Mouse (Mus musculus) MEL (cell line): ENCODE results near the gene Tssk6. TPM values are rescaled to one million over a fixed set of nuclear protein-coding genes. Genes with fewer than 3 reads are reported as not detected.

ENCODE experiments used
- DNase-seq: peaks from one replicate; pipeline ENCODE4 v3.0.0; 2011; ENCODE audit warnings: low read depth, low spot score
- H3K27ac ChIP-seq: 2 replicates; pipeline ENCODE4 v1.5.1; 2012; ENCODE audit warnings: low read depth, mild to moderate bottlenecking, control low read depth, low read length, moderate library complexity; ENCODE audit not compliant: control insufficient read depth
- H3K27me3 ChIP-seq, 2 experiments: fragments of 150-350 bp in 1 of 2; sonication (generic) in 1 of 2; 2 replicates each; pipeline ENCODE4 v1.6.1; 2012; ENCODE audit warnings: low read length in 2 of 2, mild to moderate bottlenecking in 2 of 2, improper control_type of control experiment in 1 of 2, moderate library complexity in 1 of 2; ENCODE audit not compliant: insufficient read depth in 2 of 2, control insufficient read depth in 1 of 2
- H3K36me3 ChIP-seq, 2 experiments: 2 replicates each; pipeline ENCODE4 v1.6.1; 2012 to 2014; ENCODE audit warnings: low read length in 2 of 2, improper control_type of control experiment in 1 of 2, inconsistent platforms in 1 of 2, mild to moderate bottlenecking in 1 of 2; ENCODE audit not compliant: insufficient read depth in 2 of 2, control insufficient read depth in 1 of 2
- H3K4me1 ChIP-seq, 2 experiments: fragments of 150-350 bp in 1 of 2; sonication (generic) in 1 of 2; 2 replicates each; pipeline ENCODE4 v1.6.1; 2012; ENCODE audit warnings: low read length in 2 of 2, improper control_type of control experiment in 1 of 2, mild to moderate bottlenecking in 1 of 2; ENCODE audit not compliant: insufficient read depth in 2 of 2, control insufficient read depth in 1 of 2
- H3K4me3 ChIP-seq, 2 experiments: fragments of 150-350 bp in 1 of 2; sonication (generic) in 1 of 2; 2 replicates each; pipeline ENCODE4 v1.5.1; 2012; ENCODE audit warnings: low read depth in 2 of 2, low read length in 2 of 2, mild to moderate bottlenecking in 2 of 2, moderate library complexity in 2 of 2, control low read depth in 1 of 2, improper control_type of control experiment in 1 of 2; ENCODE audit not compliant: control insufficient read depth in 1 of 2, insufficient read depth in 1 of 2
- H3K79me2 ChIP-seq: 2 replicates; pipeline ENCODE4 v1.6.1; 2012; ENCODE audit warnings: mild to moderate bottlenecking, low read length, moderate library complexity; ENCODE audit not compliant: control insufficient read depth, poor library complexity, insufficient read depth
- H3K9ac ChIP-seq: 2 replicates; pipeline ENCODE4 v1.6.1; 2012; ENCODE audit warnings: low read depth, mild to moderate bottlenecking, control low read depth, low read length, moderate library complexity; ENCODE audit not compliant: control insufficient read depth, poor library complexity, severe bottlenecking
- H3K9me3 ChIP-seq: fragments of 150-350 bp; sonication (generic); replicated peaks from 2 replicates; pipeline ENCODE4 v1.6.1; 2012; ENCODE audit warnings: mild to moderate bottlenecking, low read length, improper control_type of control experiment, moderate library complexity; ENCODE audit not compliant: insufficient read depth
- BHLHE40 ChIP-seq: IDR thresholded peaks from 2 replicates; pipeline ENCODE4 v1.6.1; 2012; ENCODE audit warnings: low read depth, mild to moderate bottlenecking, inconsistent platforms, low read length, improper control_type of control experiment, borderline replicate concordance
- CHD1 ChIP-seq: IDR thresholded peaks from 2 replicates; pipeline ENCODE4 v1.6.1; 2012; ENCODE audit warnings: low read depth, mild to moderate bottlenecking, inconsistent platforms, low read length, improper control_type of control experiment
- CTCF ChIP-seq, 3 experiments: IDR thresholded peaks in 2 of 3; conservative IDR thresholded peaks in 1 of 3; 2 replicates each; pipeline ENCODE4 v1.5.1; 2011 to 2012; ENCODE audit warnings: low read length in 3 of 3, low read depth in 2 of 3, mild to moderate bottlenecking in 2 of 3, improper control_type of control experiment in 1 of 3, inconsistent platforms in 1 of 3, mixed read lengths in 1 of 3, moderate library complexity in 1 of 3; ENCODE audit not compliant: control insufficient read depth in 1 of 3, insufficient read depth in 1 of 3, poor library complexity in 1 of 3, severe bottlenecking in 1 of 3
- E2F4 ChIP-seq: IDR thresholded peaks from 2 replicates; pipeline ENCODE4 v1.6.1; 2011; ENCODE audit warnings: low read depth, low read length, improper control_type of control experiment, borderline replicate concordance
- EP300 ChIP-seq, 2 experiments: IDR thresholded peaks; 2 replicates each; pipeline ENCODE4 v1.6.1; 2011; ENCODE audit warnings: improper control_type of control experiment in 2 of 2, low read length in 2 of 2, low read depth in 1 of 2, mild to moderate bottlenecking in 1 of 2
- ETS1 ChIP-seq: IDR thresholded peaks from 2 replicates; pipeline ENCODE4 v1.6.1; 2012; ENCODE audit warnings: low read depth, mild to moderate bottlenecking, inconsistent platforms, low read length, improper control_type of control experiment, moderate library complexity
- GABPA ChIP-seq: IDR thresholded peaks from 2 replicates; pipeline ENCODE4 v1.6.1; 2012; ENCODE audit warnings: low read depth, mild to moderate bottlenecking, inconsistent platforms, low read length, improper control_type of control experiment, moderate library complexity
- GATA1 ChIP-seq: IDR thresholded peaks from 2 replicates; pipeline ENCODE4 v1.6.1; 2011; ENCODE audit warnings: low read depth, low read length, improper control_type of control experiment
- JUND ChIP-seq: IDR thresholded peaks from 2 replicates; pipeline ENCODE4 v1.6.1; 2011; ENCODE audit warnings: low read depth, mild to moderate bottlenecking, improper control_type of control experiment, low read length
- MEF2A ChIP-seq: IDR thresholded peaks from 2 replicates; pipeline ENCODE4 v1.6.1; 2014; ENCODE audit warnings: low read depth, mild to moderate bottlenecking, inconsistent platforms, low read length, improper control_type of control experiment; ENCODE audit not compliant: poor library complexity, insufficient replicate concordance, severe bottlenecking; ENCODE audit errors: extremely low read depth
- MYB ChIP-seq: IDR thresholded peaks from 2 replicates; pipeline ENCODE4 v1.6.1; 2011; ENCODE audit warnings: mild to moderate bottlenecking, low read depth, low read length, improper control_type of control experiment
- MYC ChIP-seq: IDR thresholded peaks from 2 replicates; pipeline ENCODE4 v1.6.1; 2011; ENCODE audit warnings: low read depth, mild to moderate bottlenecking, low read length, improper control_type of control experiment, moderate library complexity
- NRF1 ChIP-seq: IDR thresholded peaks from 2 replicates; pipeline ENCODE4 v1.6.1; 2014; ENCODE audit warnings: low read depth, mild to moderate bottlenecking, inconsistent platforms, low read length, improper control_type of control experiment, moderate library complexity; ENCODE audit not compliant: poor library complexity, insufficient read depth, severe bottlenecking
- POLR2A ChIP-seq, 2 experiments: IDR thresholded peaks; 2 replicates each; pipeline ENCODE4 v1.6.1; 2011 to 2012; ENCODE audit warnings: low read length in 2 of 2, mild to moderate bottlenecking in 2 of 2, control low read depth in 1 of 2, improper control_type of control experiment in 1 of 2, low read depth in 1 of 2, moderate library complexity in 1 of 2; ENCODE audit not compliant: control insufficient read depth in 1 of 2, insufficient read depth in 1 of 2, poor library complexity in 1 of 2
- POLR2AphosphoS2 ChIP-seq: IDR thresholded peaks from 2 replicates; pipeline ENCODE4 v1.6.1; 2011; ENCODE audit warnings: low read length, improper control_type of control experiment
- POLR2AphosphoS5 ChIP-seq: IDR thresholded peaks from 2 replicates; pipeline ENCODE4 v1.6.1; 2012; ENCODE audit warnings: low read depth, borderline replicate concordance, mild to moderate bottlenecking, inconsistent platforms, low read length, moderate library complexity, mixed read lengths
- SIN3A ChIP-seq: IDR thresholded peaks from 2 replicates; pipeline ENCODE4 v1.6.1; 2012; ENCODE audit warnings: low read length, improper control_type of control experiment, inconsistent platforms
- TCF12 ChIP-seq: IDR thresholded peaks from 2 replicates; pipeline ENCODE4 v1.6.1; 2014; ENCODE audit warnings: low read depth, mild to moderate bottlenecking, inconsistent platforms, low read length, improper control_type of control experiment, moderate library complexity
- ZMIZ1 ChIP-seq: IDR thresholded peaks from 2 replicates; pipeline ENCODE4 v1.6.1; 2012; ENCODE audit warnings: low read depth, mild to moderate bottlenecking, inconsistent platforms, low read length, improper control_type of control experiment, moderate library complexity
- polyA plus RNA-seq, 2 experiments: library from polyadenylated mRNA; stranded (reverse) in 1 of 2; unstranded in 1 of 2; fragments of >175 nt in 1 of 2; fragments of >200 nt in 1 of 2; gene quantifications; 2 replicates each; pipeline versions ENCODE4 v1.2.1 to v1.2.4; 2012; ENCODE audit warnings: low replicate concordance in 2 of 2, low read depth in 1 of 2; ENCODE audit not compliant: insufficient read length in 2 of 2, insufficient read depth in 1 of 2, missing spikeins in 1 of 2
- total RNA-seq: library from RNA; depleted of rRNA; stranded (reverse); fragments of 300-350 nt; gene quantifications from 2 replicates; pipeline ENCODE4 v1.2.3, GENCODE M21; 2012

Tssk6 gene
- total and polyA plus RNA-seq, 3 experiments = 3.4 to 3.8 TPM; not detected in 1

- H3K9ac ChIP-seq = no peak overlapping the region
These were observed 19.2 kb downstream of the Tssk6 start for GRCm38 (mm10) chr8:69921141-69921540.

GRCm38 (mm10) chr8:69923986-69924385 lies 22.0 kb downstream of the Tssk6 start:
- no peak overlapping the region for H3K9ac ChIP-seq
- H3K36me3 ChIP-seq = peaks cover 5 to 18% of the 10 kb centered on the region in 2 experiments; a peak in 3 of 4 replicates
- H3K27ac ChIP-seq = no peak overlapping the region
- peaks cover 9 to 25% of the 10 kb centered on the region in 2 experiments for H3K4me1 ChIP-seq
- peaks cover 8% of the 10 kb centered on the region for H3K79me2 ChIP-seq
- H3K4me3 ChIP-seq = no peak overlapping the region
- TF ChIP-seq JUND = no peak
- no peak for TF ChIP-seq GATA1
- no peak for TF ChIP-seq MEF2A
- TF ChIP-seq SIN3A = no peak
- TF ChIP-seq BHLHE40 = no peak
- TF ChIP-seq POLR2A (IDR thresholded peaks at IDR 0.05; ENCODE audit: control insufficient read depth in 1 of 2, insufficient read depth in 1 of 2, low read depth in 1 of 2, low read length in 2 of 2, poor library complexity in 1 of 2) = no peak
- no peak for TF ChIP-seq EP300 (IDR thresholded peaks at IDR 0.05; ENCODE audit: low read depth in 1 of 2, low read length in 2 of 2)
- no peak for TF ChIP-seq NRF1
- no peak for TF ChIP-seq CHD1
- no peak for TF ChIP-seq POLR2AphosphoS5
- no peak for TF ChIP-seq TCF12
- no peak for TF ChIP-seq ZMIZ1
- TF ChIP-seq GABPA = no peak
- TF ChIP-seq E2F4 = no peak
- TF ChIP-seq ETS1 = no peak
- H3K9me3 ChIP-seq = no peaks in the 10 kb centered on the region
- H3K27me3 ChIP-seq = no peaks in the 10 kb centered on the region
- DNase-seq = no peak

More at GRCm38 (mm10) chr8:69921141-69921540, 19.2 kb downstream of the Tssk6 start:
- no peak for DNase-seq
- Histone ChIP-seq H3K27me3 (no peaks in the 10 kb centered on the region), H3K27ac (peak overlapping the region; percentile 88), H3K9me3 (no peaks in the 10 kb centered on the region), H3K36me3 (peaks cover 7 to 18% of the 10 kb centered on the region in 2 experiments; a peak in 3 of 4 replicates), H3K4me1 (peaks cover 9 to 26% of the 10 kb centered on the region in 2 experiments), H3K79me2 (peaks cover 10% of the 10 kb centered on the region), H3K4me3 (no peak overlapping the region)
- TF ChIP-seq POLR2AphosphoS2 = no peak
- no peak for TF ChIP-seq MYB
- TF ChIP-seq NRF1 = no peak
- TF ChIP-seq MEF2A = no peak
- TF ChIP-seq MYC = no peak
- no peak for TF ChIP-seq CHD1
- no peak for TF ChIP-seq CTCF (IDR thresholded peaks at IDR 0.05 in 2 of 3, conservative IDR thresholded peaks at IDR 0.05 in 1 of 3; ENCODE audit: control insufficient read depth in 1 of 3, insufficient read depth in 1 of 3, low read depth in 2 of 3, low read length in 3 of 3, poor library complexity in 1 of 3, severe bottlenecking in 1 of 3)
